Mouse (Mus musculus): Measurements from ENCODE around the gene Ppp1r10.

DNA sequence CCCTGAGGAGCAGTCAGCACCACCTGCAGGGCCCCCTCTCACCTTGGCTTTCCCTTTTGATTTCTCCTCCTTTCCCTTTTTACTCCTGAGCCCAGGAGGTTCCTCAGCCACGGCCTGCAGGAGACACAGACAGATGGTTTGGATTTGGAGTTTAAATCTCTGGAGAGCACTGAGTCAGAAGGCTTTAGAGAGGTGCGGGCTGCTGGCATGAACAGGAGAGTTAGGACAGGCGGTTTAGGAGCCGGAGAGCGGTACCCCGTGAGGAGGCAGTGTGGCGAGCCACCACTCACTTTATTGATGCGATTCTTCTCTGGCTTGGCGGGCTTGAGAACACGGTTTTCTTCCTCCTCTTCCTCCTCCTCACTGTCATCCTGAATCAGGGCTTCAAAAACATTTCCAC, 47.0 kb downstream of the Ppp1r10 start:
- TF ChIP-seq CTCF (IDR thresholded peaks at IDR 0.05; ENCODE audit: low read depth, low read length) (no peak), TAL1 (conservative IDR thresholded peaks at IDR 0.05; ENCODE audit: low read depth, low read length) (no peak)
